Mouse (Mus musculus) midbrain, embryonic 15.5 days (tissue): ENCODE measurements around the gene Pemt. TPM values are rescaled to one million over a fixed set of nuclear protein-coding genes. Genes with fewer than 3 reads are reported as not detected.
"Not testable (repeated sequence)": the region's sequence is repeated elsewhere in the genome, so short reads cannot be mapped to it uniquely, and the experiment has no call there.

Experiments
- ATAC-seq: fragments of 200-750 bp; cut with Nextera tagmentation; replicated peaks from 2 replicates; pipeline ENCODE4 v1.8.0; 2017; ENCODE audit warnings: moderate TSS enrichment
- H3K27ac ChIP-seq: fragments of 300-500 bp; sonication (generic); 2 replicates; pipeline ENCODE4 v1.5.1; 2015; ENCODE audit warnings: mild to moderate bottlenecking, inconsistent platforms
- H3K27me3 ChIP-seq: fragments of 300-500 bp; sonication (generic); replicated peaks from 2 replicates; pipeline ENCODE4 v1.6.1; 2015; ENCODE audit warnings: inconsistent platforms
- H3K36me3 ChIP-seq: fragments of 300-500 bp; sonication (generic); replicated peaks from 2 replicates; pipeline ENCODE4 v1.6.1; 2015; ENCODE audit warnings: inconsistent platforms
- H3K4me1 ChIP-seq: fragments of 300-500 bp; sonication (generic); 2 replicates; pipeline ENCODE4 v1.6.1; 2015; ENCODE audit warnings: inconsistent platforms
- H3K4me2 ChIP-seq: fragments of 300-500 bp; sonication (generic); 2 replicates; pipeline ENCODE4 v1.6.1; 2015; ENCODE audit warnings: inconsistent platforms, mild to moderate bottlenecking, moderate library complexity
- H3K4me3 ChIP-seq: fragments of 300-500 bp; sonication (generic); 2 replicates; pipeline ENCODE4 v1.5.1; 2015; ENCODE audit warnings: mild to moderate bottlenecking, inconsistent platforms
- H3K9ac ChIP-seq: fragments of 300-500 bp; sonication (generic); 2 replicates; pipeline ENCODE4 v1.6.1; 2015; ENCODE audit warnings: mild to moderate bottlenecking, inconsistent platforms
- H3K9me3 ChIP-seq: fragments of 300-500 bp; sonication (generic); 2 replicates; pipeline ENCODE4 v1.6.1; 2016; ENCODE audit warnings: inconsistent platforms
- whole genome bisulfite sequencing: fragments of 180-500 bp; shearing (Covaris S2); methylation state at CpG from one replicate; pipeline ENCODE4 v1.1.7; 2015; ENCODE audit warnings: mixed read lengths; 5-methylcytosine and 5-hydroxymethylcytosine counted together
- polyA plus RNA-seq: library from polyadenylated mRNA; unstranded; fragments of >200 nt; fragmentation: Nextera tagmentation; extraction: Ambion mirVana; gene quantifications from 2 replicates; pipeline ENCODE4 v1.2.1, GENCODE M21; 2015

Gene Pemt
- polyA plus RNA-seq, 1 experiment from 2014 or later: 8.4 TPM

GRCm38 (mm10) chr11:59960476-59961337, 85.6 kb downstream of the Pemt start:
- Histone ChIP-seq H3K27ac (no peak overlapping the region), H3K9me3 (no peaks in the 10 kb centered on the region), H3K36me3 (no peaks in the 10 kb centered on the region), H3K9ac (no peak overlapping the region), H3K4me1 (peaks cover 25% of the 10 kb centered on the region), H3K27me3 (peaks cover 29% of the 10 kb centered on the region), H3K4me2 (no peak overlapping the region), H3K4me3 (no peak overlapping the region)
- 84% methylated on average over 20 of the region's 20 CpGs for WGBS
- no peak for ATAC-seq

GRCm38 (mm10) chr11:59959453-59959852, 86.8 kb downstream of the Pemt start:
- 78% methylated on average over 4 of the region's 4 CpGs for WGBS
- H3K4me1 ChIP-seq: peaks cover 13% of the 10 kb centered on the region
- no peak overlapping the region for H3K4me3 ChIP-seq
- no peaks in the 10 kb centered on the region for H3K9me3 ChIP-seq
- no peaks in the 10 kb centered on the region for H3K36me3 ChIP-seq
- no peak overlapping the region for H3K27ac ChIP-seq
- no peak overlapping the region for H3K9ac ChIP-seq
- no peak for ATAC-seq
- H3K27me3 ChIP-seq: peaks cover 19% of the 10 kb centered on the region
- no peak overlapping the region for H3K4me2 ChIP-seq

GRCm38 (mm10) chr11:59956749-59957148, 89.5 kb downstream of the Pemt start:
- Histone ChIP-seq H3K9ac (no peak overlapping the region), H3K4me3 (no peak overlapping the region), H3K36me3 (no peaks in the 10 kb centered on the region), H3K27ac (no peak overlapping the region), H3K9me3 (no peaks in the 10 kb centered on the region), H3K4me1 (no peaks in the 10 kb centered on the region), H3K27me3 (no peaks in the 10 kb centered on the region), H3K4me2 (no peak overlapping the region)
- no peak for ATAC-seq
- WGBS: 90% methylated on average over 6 of the region's 6 CpGs

- 89% methylated on average over 14 of the region's 14 CpGs for WGBS
- H3K4me1 ChIP-seq: peaks cover 9% of the 10 kb centered on the region
- no peaks in the 10 kb centered on the region for H3K9me3 ChIP-seq
Measured at GRCm38 (mm10) chr11:59952892-59953291, 93.4 kb downstream of the Pemt start.

GRCm38 (mm10) chr11:59948401-59948767, 97.9 kb downstream of the Pemt start:
- WGBS: 2% methylated on average over 16 of the region's 16 CpGs
- H3K27me3 ChIP-seq: no peaks in the 10 kb centered on the region
- peak; percentile 69 for ATAC-seq
- peak overlapping the region; percentile 71 for H3K4me3 ChIP-seq
- peak overlapping the region; percentile 90 for H3K9ac ChIP-seq
- H3K4me1 ChIP-seq: peaks cover 18% of the 10 kb centered on the region
- no peaks in the 10 kb centered on the region for H3K36me3 ChIP-seq
- H3K27ac ChIP-seq: peak overlapping the region; percentile 81
- H3K4me2 ChIP-seq: peak overlapping the region; percentile 54
- no peaks in the 10 kb centered on the region for H3K9me3 ChIP-seq

More at GRCm38 (mm10) chr11:59952892-59953291, 93.4 kb downstream of the Pemt start:
- H3K27ac ChIP-seq: no peak overlapping the region
- no peaks in the 10 kb centered on the region for H3K36me3 ChIP-seq
- no peak overlapping the region for H3K4me3 ChIP-seq
- no peak overlapping the region for H3K4me2 ChIP-seq
- ATAC-seq: no peak
- H3K27me3 ChIP-seq: no peaks in the 10 kb centered on the region
- no peak overlapping the region for H3K9ac ChIP-seq

- Histone ChIP-seq H3K4me3 (peak within 1 kb of the TSS; percentile 71), H3K27ac (peak within 1 kb of the TSS; percentile 81), H3K27me3 (no peaks in the 10 kb centered on the region), H3K9me3 (no peaks in the 10 kb centered on the region), H3K36me3 (no peaks in the 10 kb centered on the region), H3K9ac (peak within 1 kb of the TSS; percentile 90), H3K4me2 (peak within 1 kb of the TSS; percentile 54), H3K4me1 (peaks cover 18% of the 10 kb centered on the region)
- peak; percentile 97 for ATAC-seq
- under 1% methylated on average over 43 of the region's 43 CpGs for WGBS
Measured at GRCm38 (mm10) chr11:59947752-59948400, 98.4 kb downstream of the Pemt start, which contains the start of gene Med9. Gene Med9 (plus strand): TSS chr11:59948206.

- H3K36me3 ChIP-seq, H3K9me3 ChIP-seq, H3K27me3 ChIP-seq, H3K9ac ChIP-seq, ATAC-seq, H3K27ac ChIP-seq, H3K4me3 ChIP-seq, H3K4me2 ChIP-seq: not testable (repeated sequence)
- peaks cover 18% of the 10 kb centered on the region for H3K4me1 ChIP-seq
- 84% methylated on average over 10 of the region's 10 CpGs for WGBS
Measured at GRCm38 (mm10) chr11:59944855-59945254, 101.4 kb downstream of the Pemt start.

GRCm38 (mm10) chr11:59941391-59941790, 104.9 kb downstream of the Pemt start:
- H3K27me3 ChIP-seq: no peaks in the 10 kb centered on the region
- 7% methylated on average over 3 of the region's 3 CpGs for WGBS

GRCm38 (mm10) chr11:59940645-59941044, 105.6 kb downstream of the Pemt start:
- Histone ChIP-seq H3K27ac (no peak overlapping the region), H3K4me2 (no peak overlapping the region), H3K4me3 (no peak overlapping the region), H3K4me1 (no peaks in the 10 kb centered on the region), H3K9me3 (no peaks in the 10 kb centered on the region), H3K36me3 (no peaks in the 10 kb centered on the region), H3K27me3 (no peaks in the 10 kb centered on the region), H3K9ac (no peak overlapping the region)
- ATAC-seq: no peak
- WGBS: 73% methylated on average over 3 of the region's 3 CpGs

More at GRCm38 (mm10) chr11:59941391-59941790, 104.9 kb downstream of the Pemt start:
- Histone ChIP-seq H3K9me3 (no peaks in the 10 kb centered on the region), H3K27ac (no peak overlapping the region), H3K4me3 (no peak overlapping the region), H3K36me3 (no peaks in the 10 kb centered on the region), H3K9ac (no peak overlapping the region), H3K4me1 (no peaks in the 10 kb centered on the region), H3K4me2 (no peak overlapping the region)
- ATAC-seq: no peak

GRCm38 (mm10) chr11:59939821-59940220, 106.5 kb downstream of the Pemt start:
- no peaks in the 10 kb centered on the region for H3K4me1 ChIP-seq
- 77% methylated on average over 1 of the region's 1 CpGs for WGBS
- no peak for ATAC-seq

GRCm38 (mm10) chr11:59937615-59938014, 108.7 kb downstream of the Pemt start:
- Histone ChIP-seq H3K27me3 (no peaks in the 10 kb centered on the region), H3K4me2 (no peak overlapping the region), H3K4me1 (peaks cover 6% of the 10 kb centered on the region; the same call in 1 of the 2 replicates), H3K9me3 (no peaks in the 10 kb centered on the region), H3K36me3 (no peaks in the 10 kb centered on the region), H3K9ac (no peak overlapping the region), H3K27ac (no peak overlapping the region), H3K4me3 (no peak overlapping the region)
- 43% methylated on average over 2 of the region's 2 CpGs for WGBS
- ATAC-seq: no peak

More at GRCm38 (mm10) chr11:59939821-59940220, 106.5 kb downstream of the Pemt start:
- no peaks in the 10 kb centered on the region for H3K36me3 ChIP-seq
- no peak overlapping the region for H3K4me2 ChIP-seq
- H3K9ac ChIP-seq: no peak overlapping the region
- H3K27me3 ChIP-seq: no peaks in the 10 kb centered on the region
- no peak overlapping the region for H3K27ac ChIP-seq
- no peak overlapping the region for H3K4me3 ChIP-seq
- H3K9me3 ChIP-seq: no peaks in the 10 kb centered on the region

GRCm38 (mm10) chr11:59937023-59937422, 109.3 kb downstream of the Pemt start:
- Histone ChIP-seq H3K36me3 (no peaks in the 10 kb centered on the region), H3K27me3 (no peaks in the 10 kb centered on the region), H3K4me3 (no peak overlapping the region), H3K9ac (no peak overlapping the region), H3K4me2 (no peak overlapping the region), H3K9me3 (no peaks in the 10 kb centered on the region), H3K4me1 (peaks cover 6% of the 10 kb centered on the region; the same call in 1 of the 2 replicates), H3K27ac (no peak overlapping the region)
- no peak for ATAC-seq
- WGBS: 60% methylated on average over 3 of the region's 3 CpGs
